Comparison of ENCODE assay signal across 8 mouse cellular contexts in the genomic region with DNA sequence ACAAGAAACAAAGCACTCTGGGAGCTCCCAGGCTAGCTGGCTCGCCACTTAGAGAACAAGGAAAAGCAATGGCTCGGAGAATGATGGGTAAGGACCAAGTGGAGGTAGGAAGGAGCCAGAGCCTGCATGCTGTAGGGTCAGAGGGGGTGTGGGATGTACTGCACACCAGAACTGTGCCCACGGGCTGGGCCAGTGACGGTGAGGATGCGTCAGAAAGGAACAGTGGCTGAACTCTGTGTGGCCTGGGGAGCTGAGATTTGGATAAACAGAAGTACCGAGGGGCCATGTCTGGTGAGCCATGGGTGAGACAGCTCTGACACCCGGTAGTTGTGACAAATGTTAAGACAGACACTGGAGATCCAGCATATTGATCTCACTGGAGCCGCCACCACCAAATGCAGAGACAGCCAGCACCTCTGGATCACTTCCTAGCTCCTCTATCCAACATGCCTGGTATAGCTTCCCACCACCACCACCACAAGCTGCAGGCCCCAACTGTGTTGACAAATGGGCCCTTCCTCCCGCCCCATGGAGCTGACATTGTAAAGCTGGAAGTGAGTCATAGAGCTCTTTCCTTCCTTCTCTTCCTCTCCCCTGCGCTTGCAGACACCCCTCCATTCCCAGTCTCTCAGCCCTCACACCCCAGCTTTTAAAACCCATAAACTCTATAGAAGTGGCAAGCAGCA. TPM values are rescaled to one million over a fixed set of nuclear protein-coding genes. Genes with fewer than 3 reads are reported as not detected.
A peak's percentile ranks its signal among the peaks of the same experiment; 100 is the strongest.
DNase-seq lines count a peak whose midpoint lies in the region; ATAC-seq and TF ChIP-seq lines count a peak whose summit lies in the region.

No protein-coding gene starts in this region.

- no peaks in the 10 kb centered on the region for H3K36me3 ChIP-seq in heart, embryonic 11.5 days (ENCODE audit: control insufficient read depth, insufficient read depth, low read length)
- no peaks in the 10 kb centered on the region for H3K36me3 ChIP-seq in limb, embryonic 13.5 days
- H3K36me3 ChIP-seq in small intestine, adult 2 months (ENCODE audit: control insufficient read depth, insufficient read depth, low read length): no peaks in the 10 kb centered on the region

- ATAC-seq in heart, embryonic 11.5 days (replicated peaks; ENCODE audit: insufficient number of reproducible peaks, low FRiP score, low TSS enrichment): no peak
- ATAC-seq in limb, embryonic 13.5 days (ENCODE audit: low FRiP score, low read depth): no peak

- DNase-seq in lung, adult 18-20 months: peak; percentile 67 to 68
- DNase-seq in lung, postnatal 14 days: no peak
- DNase-seq in left cerebral cortex, postnatal 36 days (ENCODE audit: low spot score in 2 of 2): no peak
- no peak for DNase-seq in embryo, embryonic 10.5 days (ENCODE audit: low spot score)
- no peak for DNase-seq in spleen, postnatal 36 days (ENCODE audit: low spot score in 2 of 2)

- H3K4me2 ChIP-seq in heart, embryonic 11.5 days: no peak overlapping the region
- no peak overlapping the region for H3K4me2 ChIP-seq in limb, embryonic 13.5 days (replicated peaks)

- TF ChIP-seq CTCF in small intestine, adult 2 months (IDR thresholded peaks at IDR 0.05; ENCODE audit: extremely low read depth, insufficient read length, insufficient replicate concordance, low read depth, low read length): no peak

- H3K4me3 ChIP-seq in heart, embryonic 11.5 days (ENCODE audit: low read depth, low read length): no peak overlapping the region
- no peak overlapping the region for H3K4me3 ChIP-seq in limb, embryonic 13.5 days
- H3K4me3 ChIP-seq in small intestine, adult 2 months (ENCODE audit: low read depth, low read length): no peak overlapping the region

- WGBS in heart, embryonic 11.5 days (ENCODE audit: insufficient replicate concordance): 45% methylated on average over 10 of the region's 10 CpGs
- WGBS in limb, embryonic 13.5 days: 69% methylated on average over 10 of the region's 10 CpGs
- WGBS in small intestine, adult 2 months: 56% methylated on average over 10 of the region's 10 CpGs

- no peak for TF ChIP-seq POLR2A in small intestine, adult 2 months (IDR thresholded peaks at IDR 0.05; ENCODE audit: low read depth, low read length)

- intact Hi-C loops in left cerebral cortex, postnatal 36 days (cut with DNase I): no loop called here

- H3K4me1 ChIP-seq in heart, embryonic 11.5 days (ENCODE audit: control insufficient read depth, insufficient read depth, low read length): peaks cover 40% of the 10 kb centered on the region
- H3K4me1 ChIP-seq in limb, embryonic 13.5 days: peaks cover 55% of the 10 kb centered on the region
- H3K4me1 ChIP-seq in small intestine, adult 2 months (ENCODE audit: control insufficient read depth, insufficient read depth, insufficient read length, low read length): peaks cover 74% of the 10 kb centered on the region

- H3K9me3 ChIP-seq in heart, embryonic 11.5 days (replicated peaks; ENCODE audit: control insufficient read depth, low read length): no peaks in the 10 kb centered on the region
- no peaks in the 10 kb centered on the region for H3K9me3 ChIP-seq in limb, embryonic 13.5 days

- H3K27me3 ChIP-seq in heart, embryonic 11.5 days (ENCODE audit: control insufficient read depth, insufficient read depth, low read length): no peaks in the 10 kb centered on the region
- H3K27me3 ChIP-seq in limb, embryonic 13.5 days: no peaks in the 10 kb centered on the region
- H3K27me3 ChIP-seq in small intestine, adult 2 months (ENCODE audit: control insufficient read depth, insufficient read depth, low read length): no peaks in the 10 kb centered on the region

- H3K27ac ChIP-seq in heart, embryonic 11.5 days (ENCODE audit: low read depth, low read length): peak overlapping the region; percentile 72
- peak overlapping the region; percentile 15; the same call in 1 of the 2 replicates for H3K27ac ChIP-seq in limb, embryonic 13.5 days
- peak overlapping the region; percentile 53 for H3K27ac ChIP-seq in small intestine, adult 2 months (ENCODE audit: insufficient read depth, low read depth, low read length)

- no peak overlapping the region for H3K9ac ChIP-seq in heart, embryonic 11.5 days (ENCODE audit: low read depth, low read length)
- no peak overlapping the region for H3K9ac ChIP-seq in limb, embryonic 13.5 days

RNA-seq across cellular contexts. Expression of a gene that starts 46.8 kb away (rescaled TPM):
- 8.0 and 9.6 TPM in 2 replicates for polyA plus RNA-seq in heart, embryonic 11.5 days (2014; fragmentation: Nextera tagmentation; extraction: Ambion mirVana)
- polyA plus RNA-seq in limb, embryonic 13.5 days (2015; fragmentation: Nextera tagmentation; extraction: Ambion mirVana): 18.7 and 19.7 TPM in 2 replicates
- polyA plus RNA-seq in small intestine, adult 2 months (2012; rRNA removed): 124 and 220 TPM in 2 replicates
- total RNA-seq in left cerebral cortex, postnatal 36 days (2021): 10 to 100 TPM; 23.9 to 28.3 TPM

Comparison
In these comparisons a context has a peak if more than half of its experiments do, and no peak if none do; other contexts are left out.
1. DNase-seq: peak in lung, adult 18-20 months (2 of 2); none in lung, postnatal 14 days (single experiment), left cerebral cortex, postnatal 36 days (0 of 2), embryo, embryonic 10.5 days (single experiment) and spleen, postnatal 36 days (0 of 2).
2. H3K27ac ChIP-seq: peak in every context shown above with its lines; median percentile 72 in heart, embryonic 11.5 days; 53 in small intestine, adult 2 months; 15 in limb, embryonic 13.5 days.